Mouse (Mus musculus) liver, embryonic 15.5 days (tissue): ENCODE data around the gene Gm10031. TPM values are rescaled to one million over a fixed set of nuclear protein-coding genes. Genes with fewer than 3 reads are reported as not detected.
"Not testable (repeated sequence)": the region's sequence is repeated elsewhere in the genome, so short reads cannot be mapped to it uniquely, and the experiment has no call there.

Source experiments
- ATAC-seq: fragments of 200-750 bp; cut with Nextera tagmentation; 2 replicates; pipeline ENCODE4 v1.8.0; 2017; ENCODE audit warnings: moderate number of reproducible peaks, mild to moderate bottlenecking, moderate library complexity; ENCODE audit not compliant: insufficient read depth
- H3K27ac ChIP-seq: fragments of 300-500 bp; sonication (generic); replicated peaks from 2 replicates; pipeline ENCODE4 v1.5.1; 2015; ENCODE audit warnings: mild to moderate bottlenecking, inconsistent platforms
- H3K27me3 ChIP-seq: fragments of 300-500 bp; sonication (generic); 2 replicates; pipeline ENCODE4 v1.6.1; 2015; ENCODE audit warnings: mild to moderate bottlenecking, inconsistent platforms
- H3K36me3 ChIP-seq: fragments of 300-500 bp; sonication (generic); replicated peaks from 2 replicates; pipeline ENCODE4 v1.6.1; 2015; ENCODE audit warnings: moderate library complexity, mild to moderate bottlenecking, inconsistent platforms
- H3K4me1 ChIP-seq: fragments of 300-500 bp; sonication (generic); replicated peaks from 2 replicates; pipeline ENCODE4 v1.6.1; 2015; ENCODE audit warnings: inconsistent platforms
- H3K4me2 ChIP-seq: fragments of 300-500 bp; sonication (generic); 2 replicates; pipeline ENCODE4 v1.6.1; 2015; ENCODE audit warnings: moderate library complexity, mild to moderate bottlenecking, inconsistent platforms
- H3K4me3 ChIP-seq: fragments of 300-500 bp; sonication (generic); replicated peaks from 2 replicates; pipeline ENCODE4 v1.5.1; 2015; ENCODE audit warnings: mild to moderate bottlenecking, inconsistent platforms
- H3K9ac ChIP-seq: fragments of 300-500 bp; sonication (generic); 2 replicates; pipeline ENCODE4 v1.6.1; 2015; ENCODE audit warnings: moderate library complexity, mild to moderate bottlenecking, inconsistent platforms
- H3K9me3 ChIP-seq: fragments of 300-500 bp; sonication (generic); replicated peaks from 2 replicates; pipeline ENCODE4 v1.6.1; 2016; ENCODE audit warnings: inconsistent platforms
- WGBS: fragments of 180-500 bp; shearing (Covaris S2); methylation state at CpG from one replicate; pipeline ENCODE4 v1.1.7; 2015; ENCODE audit warnings: mixed read lengths; ENCODE audit not compliant: insufficient replicate concordance; 5-methylcytosine and 5-hydroxymethylcytosine counted together
- polyA plus RNA-seq: library from polyadenylated mRNA; unstranded; fragments of >200 nt; fragmentation: Nextera tagmentation; extraction: Ambion mirVana; gene quantifications from 2 replicates; pipeline ENCODE4 v1.2.1, GENCODE M21; 2015

Gm10031 gene
- polyA plus RNA-seq, 1 experiment from 2014 or later: 0.17 TPM

GRCm38 (mm10) chr1:156507753-156508152 lies 16.1 kb upstream of the Gm10031 start:
- ATAC-seq: no peak
- no peaks in the 10 kb centered on the region for H3K36me3 ChIP-seq
- no peaks in the 10 kb centered on the region for H3K27me3 ChIP-seq
- WGBS: 64% methylated on average over 3 of the region's 3 CpGs
- no peak overlapping the region for H3K4me2 ChIP-seq
- no peaks in the 10 kb centered on the region for H3K4me1 ChIP-seq
- no peak overlapping the region for H3K4me3 ChIP-seq
- H3K9ac ChIP-seq: no peak overlapping the region
- no peaks in the 10 kb centered on the region for H3K9me3 ChIP-seq
- no peak overlapping the region for H3K27ac ChIP-seq

- no peak overlapping the region for H3K4me3 ChIP-seq
- WGBS: 60% methylated on average over 3 of the region's 3 CpGs
- peaks cover 5% of the 10 kb centered on the region; the same call in 1 of the 2 replicates for H3K4me1 ChIP-seq
- no peaks in the 10 kb centered on the region for H3K9me3 ChIP-seq
- ATAC-seq: no peak
- H3K36me3 ChIP-seq: no peaks in the 10 kb centered on the region
- H3K27ac ChIP-seq: no peak overlapping the region
- H3K27me3 ChIP-seq: no peaks in the 10 kb centered on the region
- no peak overlapping the region for H3K9ac ChIP-seq
- no peak overlapping the region for H3K4me2 ChIP-seq
Measured at GRCm38 (mm10) chr1:156520136-156520780, 3.6 kb upstream of the Gm10031 start.

GRCm38 (mm10) chr1:156521796-156522517 lies 1.9 kb upstream of the Gm10031 start:
- H3K36me3 ChIP-seq: no peaks in the 10 kb centered on the region
- no peaks in the 10 kb centered on the region for H3K9me3 ChIP-seq
- no peak for ATAC-seq
- peaks cover 5% of the 10 kb centered on the region; the same call in 1 of the 2 replicates for H3K4me1 ChIP-seq
- H3K27me3 ChIP-seq: no peaks in the 10 kb centered on the region
- H3K27ac ChIP-seq: no peak overlapping the region
- H3K9ac ChIP-seq: no peak overlapping the region
- 55% methylated on average over 15 of the region's 15 CpGs for WGBS
- H3K4me2 ChIP-seq: peak overlapping the region; percentile 18; the same call in 1 of the 2 replicates
- H3K4me3 ChIP-seq: no peak overlapping the region

DNA sequence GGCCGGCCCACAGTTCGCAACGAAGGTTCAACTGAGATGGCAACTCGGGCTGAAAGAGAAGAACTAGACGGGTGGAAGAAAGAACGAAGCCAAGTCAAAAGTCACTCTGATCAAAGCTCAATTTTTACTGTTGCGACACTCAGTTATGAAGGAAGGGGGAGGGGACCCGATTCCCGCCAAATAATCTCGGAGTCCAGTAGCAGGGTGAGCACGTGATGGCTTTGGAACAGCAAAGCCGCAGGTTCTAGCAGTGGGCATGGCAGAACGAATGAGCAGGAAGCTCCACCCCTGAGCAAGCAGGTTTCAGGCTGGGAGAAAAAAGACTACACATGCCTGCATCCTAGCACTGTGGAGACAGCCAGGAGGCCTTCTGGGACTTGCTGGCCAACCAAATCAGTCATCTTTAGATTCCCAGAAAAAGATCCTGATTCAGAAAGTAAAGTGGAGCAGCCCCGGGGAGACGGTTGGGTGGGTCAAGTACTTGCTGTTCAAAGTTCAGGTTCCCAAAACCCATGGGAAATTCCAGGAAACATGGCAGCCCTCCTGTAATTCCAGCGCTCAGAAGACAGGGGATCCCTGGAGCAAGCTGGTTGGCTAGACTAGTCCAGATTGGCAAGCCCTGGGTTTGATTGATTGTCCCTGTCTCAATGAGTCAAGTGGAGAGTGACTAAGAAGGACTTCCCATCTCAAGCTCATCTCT lies 8.8 kb downstream of the Gm10031 start:
- not testable (repeated sequence) for H3K27me3 ChIP-seq, H3K36me3 ChIP-seq, ATAC-seq, H3K27ac ChIP-seq, H3K9me3 ChIP-seq, H3K4me2 ChIP-seq, H3K9ac ChIP-seq, H3K4me3 ChIP-seq, H3K4me1 ChIP-seq
- WGBS: 71% methylated on average over 16 of the region's 16 CpGs

DNA sequence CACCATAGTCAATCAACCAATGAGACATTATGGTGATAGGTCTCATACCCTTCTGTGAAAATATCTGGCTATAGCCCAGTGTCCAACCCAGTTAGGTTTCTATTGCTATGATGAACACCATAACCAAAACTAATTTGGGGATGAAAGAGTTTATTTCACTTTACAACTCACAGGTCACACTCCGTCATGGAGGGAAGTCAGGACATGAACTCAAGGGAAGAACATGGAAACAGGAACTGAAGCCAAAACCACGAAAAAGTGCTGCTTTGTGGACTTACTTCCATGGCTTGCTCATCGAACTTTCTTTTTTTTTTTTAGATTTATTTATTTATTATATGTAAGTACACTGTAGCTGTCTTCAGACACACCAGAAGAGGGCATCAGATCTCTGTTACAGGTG lies 9.7 kb downstream of the Gm10031 start:
- Histone ChIP-seq H3K27ac (no peak overlapping the region), H3K27me3 (no peaks in the 10 kb centered on the region), H3K4me2 (no peak overlapping the region), H3K4me3 (no peak overlapping the region), H3K4me1 (no peaks in the 10 kb centered on the region), H3K9me3 (no peaks in the 10 kb centered on the region), H3K9ac (no peak overlapping the region), H3K36me3 (no peaks in the 10 kb centered on the region)
- ATAC-seq: no peak
- WGBS: 55% methylated on average over 3 of the region's 3 CpGs

DNA sequence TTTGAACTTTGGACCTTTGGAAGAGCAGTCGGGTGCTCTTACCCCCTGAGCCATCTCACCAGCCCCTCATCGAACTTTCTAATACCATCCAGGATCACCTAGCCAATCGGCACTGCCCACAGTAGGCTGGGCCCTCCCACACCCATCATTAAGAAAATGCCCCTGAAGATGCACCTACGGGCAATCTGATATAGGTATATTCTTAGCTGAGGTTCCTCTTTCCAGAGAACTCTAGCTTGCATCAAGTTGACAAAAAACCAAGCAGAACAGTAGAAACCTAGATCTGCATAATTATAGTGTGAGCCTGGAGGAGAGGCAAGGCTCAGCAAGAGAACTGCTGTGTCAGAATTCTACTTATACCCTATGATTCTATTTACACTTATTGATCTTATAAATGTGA lies 10.1 kb downstream of the Gm10031 start:
- no peak overlapping the region for H3K27ac ChIP-seq
- H3K9me3 ChIP-seq: no peaks in the 10 kb centered on the region
- H3K4me2 ChIP-seq: no peak overlapping the region
- H3K36me3 ChIP-seq: no peaks in the 10 kb centered on the region
- H3K4me3 ChIP-seq: no peak overlapping the region
- WGBS: 58% methylated on average over 4 of the region's 4 CpGs
- no peak for ATAC-seq
- no peaks in the 10 kb centered on the region for H3K27me3 ChIP-seq
- H3K9ac ChIP-seq: no peak overlapping the region
- no peaks in the 10 kb centered on the region for H3K4me1 ChIP-seq

- WGBS: 32% methylated on average over 2 of the region's 2 CpGs
Measured at GRCm38 (mm10) chr1:156537031-156537430, 13.2 kb downstream of the Gm10031 start.

GRCm38 (mm10) chr1:156537701-156538100 lies 13.9 kb downstream of the Gm10031 start:
- Histone ChIP-seq H3K4me1 (no peaks in the 10 kb centered on the region), H3K27me3 (no peaks in the 10 kb centered on the region), H3K36me3 (no peaks in the 10 kb centered on the region), H3K27ac (no peak overlapping the region), H3K9me3 (no peaks in the 10 kb centered on the region), H3K4me3 (no peak overlapping the region), H3K9ac (no peak overlapping the region), H3K4me2 (no peak overlapping the region)
- ATAC-seq: no peak
- 62% methylated on average over 6 of the region's 6 CpGs for WGBS

More at GRCm38 (mm10) chr1:156537031-156537430, 13.2 kb downstream of the Gm10031 start:
- Histone ChIP-seq H3K4me2 (no peak overlapping the region), H3K36me3 (no peaks in the 10 kb centered on the region), H3K4me1 (no peaks in the 10 kb centered on the region), H3K4me3 (no peak overlapping the region), H3K27me3 (no peaks in the 10 kb centered on the region), H3K9me3 (no peaks in the 10 kb centered on the region), H3K9ac (no peak overlapping the region), H3K27ac (no peak overlapping the region)
- no peak for ATAC-seq

DNA sequence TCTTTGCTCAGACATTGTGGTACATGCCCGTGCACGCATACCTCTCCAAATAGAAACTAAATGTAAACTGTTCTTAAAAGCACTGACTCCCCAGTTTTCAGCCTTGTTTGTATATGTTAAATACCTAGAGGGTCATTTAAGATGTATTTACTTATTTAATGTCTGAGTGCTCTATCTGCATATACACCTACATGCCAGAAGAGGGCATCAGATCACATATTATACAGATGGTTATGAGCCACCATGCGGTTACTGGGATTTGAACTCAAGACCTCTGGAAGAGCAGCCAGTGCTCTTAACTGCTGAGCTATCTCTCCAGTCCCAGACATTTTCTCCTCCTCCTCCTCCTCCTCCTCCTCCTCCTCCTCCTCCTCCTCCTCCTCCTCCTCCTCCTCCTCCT lies 14.6 kb downstream of the Gm10031 start:
- no peaks in the 10 kb centered on the region for H3K9me3 ChIP-seq
- ATAC-seq: no peak
- H3K27me3 ChIP-seq: no peaks in the 10 kb centered on the region
- H3K4me3 ChIP-seq: no peak overlapping the region
- no peak overlapping the region for H3K9ac ChIP-seq
- no peaks in the 10 kb centered on the region for H3K36me3 ChIP-seq
- H3K4me2 ChIP-seq: no peak overlapping the region
- 59% methylated on average over 3 of the region's 3 CpGs for WGBS
- no peak overlapping the region for H3K27ac ChIP-seq
- H3K4me1 ChIP-seq: no peaks in the 10 kb centered on the region

DNA sequence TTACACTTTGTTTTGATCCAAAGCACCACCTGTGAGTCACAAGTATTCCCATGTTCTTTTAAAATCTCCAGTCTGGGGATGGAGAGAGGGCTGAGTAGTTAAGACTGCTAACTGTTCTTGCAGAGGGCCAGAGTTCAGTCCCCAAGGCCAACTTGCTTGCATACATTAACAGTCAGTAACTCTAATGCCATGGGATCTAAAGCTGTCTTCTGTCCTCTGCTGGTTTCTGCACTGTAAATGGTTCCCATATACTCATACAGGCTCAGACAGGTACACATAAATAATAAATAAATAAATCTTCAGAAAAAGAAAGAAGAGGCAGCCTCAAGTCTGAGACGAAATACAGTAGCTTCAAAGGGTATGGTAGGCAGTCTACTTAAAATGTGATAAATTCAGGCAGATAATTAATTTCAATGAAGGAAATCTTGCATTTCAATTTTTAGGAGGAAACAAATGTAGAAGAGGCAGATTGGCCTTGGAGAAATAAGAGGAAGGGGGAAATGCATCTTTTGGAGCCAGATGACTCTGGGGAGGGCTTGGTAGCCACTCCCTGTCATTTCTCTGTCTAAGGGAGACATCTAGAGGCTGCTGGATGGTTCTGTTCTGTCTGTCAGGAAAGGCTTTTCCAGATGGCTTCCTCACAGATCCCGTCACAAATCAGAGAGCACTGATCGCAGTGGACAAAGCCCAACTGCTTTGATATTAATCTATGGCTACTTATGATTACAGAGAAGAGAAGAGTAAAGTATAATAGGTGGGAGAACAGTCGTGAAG lies 16.2 kb downstream of the Gm10031 start:
- Histone ChIP-seq H3K27ac (no peak overlapping the region), H3K27me3 (no peaks in the 10 kb centered on the region), H3K9ac (no peak overlapping the region), H3K4me3 (no peak overlapping the region), H3K4me2 (no peak overlapping the region), H3K9me3 (no peaks in the 10 kb centered on the region), H3K4me1 (no peaks in the 10 kb centered on the region), H3K36me3 (no peaks in the 10 kb centered on the region)
- no peak for ATAC-seq
- WGBS: 39% methylated on average over 4 of the region's 4 CpGs

DNA sequence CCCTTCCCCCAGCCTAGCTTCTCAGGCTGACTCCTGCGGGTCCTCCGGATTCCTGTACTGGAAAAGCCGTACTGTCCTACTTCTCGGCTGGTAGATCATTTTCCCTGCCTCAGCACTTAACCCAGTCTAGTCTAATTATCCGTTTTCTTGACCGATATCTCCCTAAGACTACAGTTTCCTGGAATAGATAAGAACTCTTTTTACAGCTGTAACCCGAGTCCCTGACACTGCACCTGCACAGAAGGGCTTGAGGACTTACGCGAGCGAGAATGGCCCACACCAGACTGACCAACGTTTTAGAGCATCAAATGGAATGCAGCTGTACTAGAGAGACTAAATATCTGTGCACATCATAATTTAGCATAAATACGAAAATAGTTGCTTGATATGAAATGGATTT lies 20.2 kb downstream of the Gm10031 start:
- H3K4me3 ChIP-seq: no peak overlapping the region
- no peak for ATAC-seq
- H3K36me3 ChIP-seq: no peaks in the 10 kb centered on the region
- no peaks in the 10 kb centered on the region for H3K9me3 ChIP-seq
- WGBS: 20% methylated on average over 12 of the region's 12 CpGs
- no peak overlapping the region for H3K9ac ChIP-seq
- H3K27me3 ChIP-seq: no peaks in the 10 kb centered on the region; the same call in 1 of the 2 replicates
- H3K27ac ChIP-seq: no peak overlapping the region
- no peaks in the 10 kb centered on the region for H3K4me1 ChIP-seq
- no peak overlapping the region for H3K4me2 ChIP-seq
